ENCODE assay signal across 9 mouse cellular contexts in genomic region chr13:54949592-54949991, GRCm38 (mm10). TPM values are rescaled to one million over a fixed set of nuclear protein-coding genes. Genes with fewer than 3 reads are reported as not detected.
DNase-seq lines count a peak whose midpoint lies in the region; ATAC-seq lines count a peak whose summit lies in the region.
"Had no signal": no experiment of that assay in that cellular context is flagged by ENCODE, and none has a peak within 500 bp of the region (broad histone marks: within the 10 kb centered on the region; RNA-seq: fewer than 3 reads in every experiment).

No protein-coding gene starts in this region.

- no peaks in the 10 kb centered on the region for H3K9me3 ChIP-seq in forebrain, embryonic 14.5 days (replicated peaks; ENCODE audit: control insufficient read depth, low read length)
- no peaks in the 10 kb centered on the region for H3K9me3 ChIP-seq in hindbrain, embryonic 15.5 days
- H3K9me3 ChIP-seq in liver, embryonic 12.5 days (replicated peaks), result no peaks in the 10 kb centered on the region
- no peaks in the 10 kb centered on the region for H3K9me3 ChIP-seq in neural tube, embryonic 13.5 days

- peak overlapping the region; percentile 99 for H3K4me2 ChIP-seq in forebrain, embryonic 14.5 days (ENCODE audit: low read length)
- peak overlapping the region; percentile 96 for H3K4me2 ChIP-seq in hindbrain, embryonic 15.5 days
- peak overlapping the region; percentile 74 for H3K4me2 ChIP-seq in liver, embryonic 12.5 days
- peak overlapping the region; percentile 99 for H3K4me2 ChIP-seq in neural tube, embryonic 13.5 days

- H3K36me3 ChIP-seq in forebrain, embryonic 14.5 days (ENCODE audit: control insufficient read depth, insufficient read depth, low read length), result no peaks in the 10 kb centered on the region
- no peaks in the 10 kb centered on the region for H3K36me3 ChIP-seq in hindbrain, embryonic 15.5 days
- no peaks in the 10 kb centered on the region for H3K36me3 ChIP-seq in liver, embryonic 12.5 days
- no peaks in the 10 kb centered on the region for H3K36me3 ChIP-seq in neural tube, embryonic 13.5 days
- H3K36me3 ChIP-seq: G1E had no signal

- ATAC-seq in forebrain, embryonic 14.5 days, result peak; percentile 30
- peak; percentile 46 for ATAC-seq in hindbrain, embryonic 15.5 days (ENCODE audit: low FRiP score, low read depth)
- ATAC-seq in liver, embryonic 12.5 days, result no peak
- peak; percentile 37 for ATAC-seq in neural tube, embryonic 13.5 days (ENCODE audit: low read depth)

- H3K9ac ChIP-seq in forebrain, embryonic 14.5 days (ENCODE audit: low read length), result peak overlapping the region; percentile 82
- peak overlapping the region; percentile 93 for H3K9ac ChIP-seq in hindbrain, embryonic 15.5 days
- peak overlapping the region; percentile 50 for H3K9ac ChIP-seq in liver, embryonic 12.5 days
- H3K9ac ChIP-seq in neural tube, embryonic 13.5 days, result peak overlapping the region; percentile 84

- peak overlapping the region; percentile 89 for H3K27ac ChIP-seq in forebrain, embryonic 14.5 days (ENCODE audit: low read depth, low read length)
- peak overlapping the region; percentile 87 for H3K27ac ChIP-seq in hindbrain, embryonic 15.5 days (replicated peaks)
- H3K27ac ChIP-seq in liver, embryonic 12.5 days, result no peak overlapping the region
- peak overlapping the region; percentile 87 for H3K27ac ChIP-seq in neural tube, embryonic 13.5 days (replicated peaks)

- peak; percentile 94 for DNase-seq in heart, adult 11 months
- DNase-seq in heart, postnatal 25 days (ENCODE audit: low spot score), result no peak
- DNase-seq in adrenal gland, postnatal 14 days, result peak; percentile 68
- peak; percentile 56 for DNase-seq in forebrain, embryonic 14.5 days (ENCODE audit: low spot score)
- no peak for DNase-seq in spleen, postnatal 36 days (ENCODE audit: low spot score in 2 of 2)

- peaks cover 50% of the 10 kb centered on the region for H3K27me3 ChIP-seq in forebrain, embryonic 14.5 days (replicated peaks; ENCODE audit: control insufficient read depth, insufficient read depth, low read length)
- peaks cover 17% of the 10 kb centered on the region; the same call in 1 of the 2 replicates for H3K27me3 ChIP-seq in hindbrain, embryonic 15.5 days
- H3K27me3 ChIP-seq in liver, embryonic 12.5 days (replicated peaks), result peaks cover 99% of the 10 kb centered on the region
- H3K27me3 ChIP-seq in neural tube, embryonic 13.5 days, result peaks cover 94% of the 10 kb centered on the region

- peaks cover 9% of the 10 kb centered on the region for H3K4me1 ChIP-seq in forebrain, embryonic 14.5 days (ENCODE audit: control insufficient read depth, insufficient read depth, low read length)
- peaks cover 60% of the 10 kb centered on the region for H3K4me1 ChIP-seq in hindbrain, embryonic 15.5 days (replicated peaks)
- 0 out of 2 replicates have a peak, but pooled peaks cover 13% of the 10 kb centered on the region for H3K4me1 ChIP-seq in liver, embryonic 12.5 days
- H3K4me1 ChIP-seq in neural tube, embryonic 13.5 days (replicated peaks), result peaks cover 64% of the 10 kb centered on the region

- under 1% methylated on average over 44 of the region's 44 CpGs for WGBS in forebrain, embryonic 14.5 days
- WGBS in hindbrain, embryonic 15.5 days, result 1% methylated on average over 44 of the region's 44 CpGs
- under 1% methylated on average over 44 of the region's 44 CpGs for WGBS in liver, embryonic 12.5 days (ENCODE audit: insufficient replicate concordance)
- under 1% methylated on average over 34 of the region's 44 CpGs for WGBS in neural tube, embryonic 13.5 days

- intact Hi-C loops in heart, postnatal 25 days (cut with DNase I), result no loop called here

- H3K4me3 ChIP-seq in forebrain, embryonic 14.5 days (ENCODE audit: low read depth, low read length), result peak overlapping the region; percentile 76
- peak overlapping the region; percentile 85 for H3K4me3 ChIP-seq in hindbrain, embryonic 15.5 days
- peak overlapping the region; percentile 53 for H3K4me3 ChIP-seq in liver, embryonic 12.5 days
- peak overlapping the region; percentile 73 for H3K4me3 ChIP-seq in neural tube, embryonic 13.5 days

RNA-seq across cellular contexts. Expression of gene Unc5a, which starts 0.4 kb away (rescaled TPM):
- 1 to 10 TPM in 1 of 2 experiments, under 1 TPM in 1; 0.73 to 1.1 TPM for total RNA-seq in heart, postnatal 25 days (2021)
- 7.2 and 8.5 TPM in 2 replicates for total RNA-seq in adrenal gland, postnatal 14 days (2021)
- polyA plus RNA-seq in forebrain, embryonic 14.5 days (2014; fragmentation: Nextera tagmentation; extraction: Ambion mirVana), result 12.3 and 16.2 TPM in 2 replicates
- 13.2 and 16.0 TPM in 2 replicates for polyA plus RNA-seq in hindbrain, embryonic 15.5 days (2015; fragmentation: Nextera tagmentation; extraction: Ambion mirVana)
- 0.97 and 1.1 TPM in 2 replicates for polyA plus RNA-seq in liver, embryonic 12.5 days (2016; fragmentation: Nextera tagmentation; extraction: Ambion mirVana)
- polyA plus RNA-seq in neural tube, embryonic 13.5 days (2015; fragmentation: Nextera tagmentation; extraction: Ambion mirVana), result 9.0 and 10.4 TPM in 2 replicates
- total RNA-seq: G1E had no signal

Comparison
In these comparisons a context has a peak if more than half of its experiments do, and no peak if none do; other contexts are left out.
1. DNase-seq: peak in heart, adult 11 months (single experiment), adrenal gland, postnatal 14 days (single experiment) and forebrain, embryonic 14.5 days (single experiment); none in heart, postnatal 25 days (single experiment) and spleen, postnatal 36 days (0 of 2).
2. Peak in every context shown above with its lines, with median percentiles within 50 percentile points of each other: H3K4me2 ChIP-seq, H3K4me3 ChIP-seq and H3K9ac ChIP-seq.